Mouse (Mus musculus) hindbrain, embryonic 14.5 days (tissue): ENCODE measurements at regions not wholly inside any gene's neighbourhood (a gene's known extent, or its start where the extent isn't known, plus 50 kb on each side); places are given as distances from the start of the nearest gene placed in this dataset.

ENCODE experiments used
- ATAC-seq: fragments of 200-750 bp; cut with Nextera tagmentation; 2 replicates; pipeline ENCODE4 v1.8.0; 2017; ENCODE audit warnings: moderate number of reproducible peaks, mild to moderate bottlenecking, moderate TSS enrichment, moderate library complexity; ENCODE audit not compliant: low FRiP score
- DNase-seq: peaks from one replicate; pipeline ENCODE4 v3.0.0-alpha.2; 2015; ENCODE audit warnings: low spot score
- H3K27ac ChIP-seq: fragments of 300-500 bp; sonication (generic); 2 replicates; pipeline ENCODE4 v1.5.1; 2014; ENCODE audit warnings: mild to moderate bottlenecking, moderate library complexity
- H3K27me3 ChIP-seq: fragments of 300-500 bp; sonication (generic); 2 replicates; pipeline ENCODE4 v1.6.1; 2014; ENCODE audit warnings: mild to moderate bottlenecking, low read length, mixed read lengths; ENCODE audit not compliant: control insufficient read depth, insufficient read depth
- H3K36me3 ChIP-seq: fragments of 300-500 bp; sonication (generic); replicated peaks from 2 replicates; pipeline ENCODE4 v1.6.1; 2014; ENCODE audit not compliant: control insufficient read depth, insufficient read depth
- H3K4me1 ChIP-seq: fragments of 300-500 bp; sonication (generic); replicated peaks from 2 replicates; pipeline ENCODE4 v1.6.1; 2014; ENCODE audit warnings: antibody characterized with exemption, low read length, mixed read lengths; ENCODE audit not compliant: control insufficient read depth, insufficient read depth
- H3K4me2 ChIP-seq: fragments of 300-500 bp; sonication (generic); replicated peaks from 2 replicates; pipeline ENCODE4 v1.6.1; 2014; ENCODE audit warnings: mild to moderate bottlenecking, moderate library complexity
- H3K4me3 ChIP-seq: fragments of 300-500 bp; sonication (generic); replicated peaks from 2 replicates; pipeline ENCODE4 v1.5.1; 2014; ENCODE audit warnings: mild to moderate bottlenecking, low read length
- H3K9ac ChIP-seq: fragments of 300-500 bp; sonication (generic); 2 replicates; pipeline ENCODE4 v1.6.1; 2014
- H3K9me3 ChIP-seq: fragments of 300-500 bp; sonication (generic); 2 replicates; pipeline ENCODE4 v1.6.1; 2016; ENCODE audit warnings: low read length; ENCODE audit not compliant: control insufficient read depth
- WGBS: fragments of 180-500 bp; shearing (Covaris S2); extraction: QIAGEN DNeasy Blood & Tissue Kit; methylation state at CpG from one replicate; pipeline ENCODE4 v1.1.7; 2014; 5-methylcytosine and 5-hydroxymethylcytosine counted together

- WGBS, result 51% methylated on average over 3 of the region's 3 CpGs
- Histone ChIP-seq H3K27me3 (no peaks in the 10 kb centered on the region), H3K36me3 (no peaks in the 10 kb centered on the region), H3K27ac (no peak overlapping the region), H3K4me2 (no peak overlapping the region), H3K9me3 (no peaks in the 10 kb centered on the region), H3K4me1 (no peaks in the 10 kb centered on the region), H3K9ac (no peak overlapping the region), H3K4me3 (no peak overlapping the region)
- DNase-seq, result no peak
- no peak for ATAC-seq
Measured at GRCm38 (mm10) chr9:52591188-52591587, 88.4 kb downstream of the AI593442 start.

GRCm38 (mm10) chr9:52574066-52574465 is 105.5 kb downstream of the AI593442 start:
- Histone ChIP-seq H3K9me3 (no peaks in the 10 kb centered on the region), H3K4me3 (no peak overlapping the region), H3K36me3 (no peaks in the 10 kb centered on the region), H3K27me3 (no peaks in the 10 kb centered on the region), H3K4me1 (peaks cover 9% of the 10 kb centered on the region; the same call in 1 of the 2 replicates), H3K4me2 (no peak overlapping the region), H3K27ac (peak overlapping the region; percentile 55; the same call in 1 of the 2 replicates), H3K9ac (no peak overlapping the region)
- ATAC-seq (no peak), DNase-seq (no peak)
- WGBS, result 60% methylated on average over 4 of the region's 4 CpGs

GRCm38 (mm10) chr9:52551577-52552281 is 127.9 kb downstream of the AI593442 start:
- no peaks in the 10 kb centered on the region for H3K27me3 ChIP-seq
- no peak overlapping the region for H3K27ac ChIP-seq
- no peak overlapping the region for H3K4me3 ChIP-seq
- H3K4me1 ChIP-seq, result no peaks in the 10 kb centered on the region
- H3K4me2 ChIP-seq, result no peak overlapping the region
- no peak for ATAC-seq
- H3K36me3 ChIP-seq, result no peaks in the 10 kb centered on the region
- no peaks in the 10 kb centered on the region for H3K9me3 ChIP-seq
- WGBS, result 47% methylated on average over 2 of the region's 2 CpGs
- DNase-seq, result no peak
- no peak overlapping the region for H3K9ac ChIP-seq

- Histone ChIP-seq H3K27ac (no peak overlapping the region), H3K9me3 (no peaks in the 10 kb centered on the region), H3K4me2 (no peak overlapping the region), H3K36me3 (no peaks in the 10 kb centered on the region), H3K27me3 (no peaks in the 10 kb centered on the region), H3K4me1 (no peaks in the 10 kb centered on the region), H3K4me3 (no peak overlapping the region), H3K9ac (no peak overlapping the region)
- WGBS, result 74% methylated on average over 2 of the region's 2 CpGs
- no peak for ATAC-seq
- DNase-seq, result no peak
Measured at GRCm38 (mm10) chr9:52546071-52546470, 133.5 kb downstream of the AI593442 start.

- no peak overlapping the region for H3K9ac ChIP-seq
- 84% methylated on average over 3 of the region's 3 CpGs for WGBS
- DNase-seq, result no peak
- no peaks in the 10 kb centered on the region for H3K27me3 ChIP-seq
- H3K27ac ChIP-seq, result no peak overlapping the region
- H3K4me1 ChIP-seq, result no peaks in the 10 kb centered on the region
- no peak overlapping the region for H3K4me3 ChIP-seq
- H3K4me2 ChIP-seq, result no peak overlapping the region
- no peak for ATAC-seq
- H3K36me3 ChIP-seq, result no peaks in the 10 kb centered on the region
- H3K9me3 ChIP-seq, result no peaks in the 10 kb centered on the region
Measured at GRCm38 (mm10) chr9:52539086-52539485, 140.5 kb downstream of the AI593442 start.

GRCm38 (mm10) chr9:52529444-52529915 is 150.1 kb downstream of the AI593442 start:
- ATAC-seq, result no peak
- 89% methylated on average over 6 of the region's 6 CpGs for WGBS
- no peaks in the 10 kb centered on the region for H3K9me3 ChIP-seq

GRCm38 (mm10) chr9:52500487-52500886 is 179.1 kb downstream of the AI593442 start:
- WGBS, result 67% methylated on average over 3 of the region's 3 CpGs
- H3K36me3 ChIP-seq, result no peaks in the 10 kb centered on the region
- H3K4me1 ChIP-seq, result no peaks in the 10 kb centered on the region
- no peaks in the 10 kb centered on the region for H3K9me3 ChIP-seq
- H3K4me3 ChIP-seq, result no peak overlapping the region
- H3K27ac ChIP-seq, result no peak overlapping the region
- H3K4me2 ChIP-seq, result no peak overlapping the region
- H3K9ac ChIP-seq, result no peak overlapping the region
- DNase-seq (no peak), ATAC-seq (no peak)
- H3K27me3 ChIP-seq, result no peaks in the 10 kb centered on the region

More at GRCm38 (mm10) chr9:52529444-52529915, 150.1 kb downstream of the AI593442 start:
- no peaks in the 10 kb centered on the region for H3K4me1 ChIP-seq
- H3K36me3 ChIP-seq, result no peaks in the 10 kb centered on the region
- no peak overlapping the region for H3K4me2 ChIP-seq
- no peak overlapping the region for H3K4me3 ChIP-seq
- H3K27ac ChIP-seq, result no peak overlapping the region
- no peak overlapping the region for H3K9ac ChIP-seq
- no peaks in the 10 kb centered on the region for H3K27me3 ChIP-seq
- DNase-seq, result no peak

- H3K27me3 ChIP-seq, result no peaks in the 10 kb centered on the region
- ATAC-seq, result no peak
- H3K27ac ChIP-seq, result no peak overlapping the region
- no peaks in the 10 kb centered on the region for H3K4me1 ChIP-seq
- H3K4me2 ChIP-seq, result no peak overlapping the region
- H3K9me3 ChIP-seq, result no peaks in the 10 kb centered on the region
- H3K9ac ChIP-seq, result no peak overlapping the region
- H3K4me3 ChIP-seq, result no peak overlapping the region
- no peaks in the 10 kb centered on the region for H3K36me3 ChIP-seq
- peak; percentile 50 for DNase-seq
- WGBS, result 59% methylated on average over 8 of the region's 8 CpGs
Measured at GRCm38 (mm10) chr9:52495483-52496270, 183.9 kb downstream of the AI593442 start.

GRCm38 (mm10) chr9:52492947-52493505 is 186.6 kb downstream of the AI593442 start:
- ATAC-seq (peak; percentile 66; the same call in 1 of the 2 replicates), DNase-seq (no peak)
- Histone ChIP-seq H3K27ac (peak overlapping the region; percentile 36), H3K4me2 (no peak overlapping the region), H3K9me3 (no peaks in the 10 kb centered on the region), H3K9ac (no peak overlapping the region), H3K36me3 (no peaks in the 10 kb centered on the region), H3K27me3 (no peaks in the 10 kb centered on the region), H3K4me1 (no peaks in the 10 kb centered on the region), H3K4me3 (no peak overlapping the region)
- 39% methylated on average over 2 of the region's 2 CpGs for WGBS
